ENCODE assay signal across 8 mouse cellular contexts in genomic region chr2:160364128-160364650, GRCm38 (mm10). TPM values are rescaled to one million over a fixed set of nuclear protein-coding genes. Genes with fewer than 3 reads are reported as not detected.
DNase-seq lines count a peak whose midpoint lies in the region; ATAC-seq and TF ChIP-seq lines count a peak whose summit lies in the region.

No protein-coding gene starts in this region.

- no peak for ATAC-seq in lung, embryonic 15.5 days (ENCODE audit: borderline replicate concordance, extremely low read depth, low FRiP score, low TSS enrichment)
- no peak for ATAC-seq in intestine, postnatal 0 days
- ATAC-seq in neural tube, embryonic 15.5 days (ENCODE audit: low FRiP score) = no peak
- ATAC-seq in erythroid progenitor cell, adult 5-6 weeks (replicated peaks; ENCODE audit: low FRiP score, poor library complexity, severe bottlenecking) = no peak

- H3K36me3 ChIP-seq in lung, embryonic 15.5 days = no peaks in the 10 kb centered on the region
- peaks cover 12% of the 10 kb centered on the region; the same call in 1 of the 2 replicates for H3K36me3 ChIP-seq in intestine, postnatal 0 days (ENCODE audit: control insufficient read depth, insufficient read depth)
- H3K36me3 ChIP-seq in neural tube, embryonic 15.5 days = no peaks in the 10 kb centered on the region
- no peaks in the 10 kb centered on the region for H3K36me3 ChIP-seq in thymus, adult 2 months (ENCODE audit: control insufficient read depth, insufficient read depth, low read length)

- WGBS in lung, embryonic 15.5 days = 4% methylated on average over 9 of the region's 9 CpGs
- 10% methylated on average over 9 of the region's 9 CpGs for WGBS in intestine, postnatal 0 days
- 2% methylated on average over 9 of the region's 9 CpGs for WGBS in neural tube, embryonic 15.5 days
- WGBS in thymus, adult 2 months = 6% methylated on average over 9 of the region's 9 CpGs

- peaks cover 30% of the 10 kb centered on the region for H3K4me1 ChIP-seq in lung, embryonic 15.5 days
- H3K4me1 ChIP-seq in embryonic fibroblast, embryonic 13.5 days (ENCODE audit: control insufficient read depth, insufficient read depth, low read length) = no peaks in the 10 kb centered on the region
- H3K4me1 ChIP-seq in intestine, postnatal 0 days (replicated peaks; ENCODE audit: control insufficient read depth, insufficient read depth, low read length) = peaks cover 3% of the 10 kb centered on the region; the same call in 1 of the 2 replicates
- H3K4me1 ChIP-seq in neural tube, embryonic 15.5 days = peaks cover 57% of the 10 kb centered on the region
- H3K4me1 ChIP-seq in thymus, adult 2 months (replicated peaks; ENCODE audit: control insufficient read depth, insufficient read depth, low read length) = peaks cover 18% of the 10 kb centered on the region

- H3K9ac ChIP-seq in lung, embryonic 15.5 days = no peak overlapping the region
- peak overlapping the region; percentile 79 for H3K9ac ChIP-seq in intestine, postnatal 0 days (ENCODE audit: low read depth, low read length)
- H3K9ac ChIP-seq in neural tube, embryonic 15.5 days (replicated peaks) = no peak overlapping the region; the same call in 1 of the 2 replicates

- DNase-seq in lung, adult 18-20 months = no peak
- no peak for DNase-seq in thymus, adult 2 months
- DNase-seq in T-cell, adult 2 months (ENCODE audit: low spot score) = no peak

- H3K4me3 ChIP-seq in lung, embryonic 15.5 days = peak overlapping the region; percentile 52
- H3K4me3 ChIP-seq in embryonic fibroblast, embryonic 13.5 days (ENCODE audit: insufficient read depth, low read length) = 0 out of 2 replicates have a peak overlapping the region, but pooled peaks have one; percentile 6
- H3K4me3 ChIP-seq in intestine, postnatal 0 days (ENCODE audit: low read depth, low read length) = peak overlapping the region; percentile 72
- peak overlapping the region; percentile 57 for H3K4me3 ChIP-seq in neural tube, embryonic 15.5 days (replicated peaks)
- no peak overlapping the region for H3K4me3 ChIP-seq in thymus, adult 2 months (ENCODE audit: control insufficient read depth, insufficient read depth, low read length)

- TF ChIP-seq CTCF in embryonic fibroblast, embryonic 13.5 days (IDR thresholded peaks at IDR 0.05; ENCODE audit: borderline replicate concordance, insufficient read depth, low read length) = no peak
- no peak for TF ChIP-seq CTCF in intestine, postnatal 0 days (IDR thresholded peaks at IDR 0.05; ENCODE audit: low read depth)
- TF ChIP-seq CTCF in thymus, adult 2 months (IDR thresholded peaks at IDR 0.05; ENCODE audit: borderline replicate concordance, control insufficient read depth, extremely low read depth, insufficient read depth, low read length, poor library complexity) = no peak

- H3K9me3 ChIP-seq in lung, embryonic 15.5 days = no peaks in the 10 kb centered on the region
- H3K9me3 ChIP-seq in intestine, postnatal 0 days (ENCODE audit: control insufficient read depth) = no peaks in the 10 kb centered on the region
- no peaks in the 10 kb centered on the region for H3K9me3 ChIP-seq in neural tube, embryonic 15.5 days (replicated peaks)

- no peak overlapping the region for H3K27ac ChIP-seq in lung, embryonic 15.5 days
- no peak overlapping the region for H3K27ac ChIP-seq in embryonic fibroblast, embryonic 13.5 days (ENCODE audit: insufficient read depth, low read length)
- no peak overlapping the region for H3K27ac ChIP-seq in intestine, postnatal 0 days (ENCODE audit: low read depth, low read length)
- H3K27ac ChIP-seq in neural tube, embryonic 15.5 days (replicated peaks) = no peak overlapping the region
- no peak overlapping the region for H3K27ac ChIP-seq in thymus, adult 2 months (ENCODE audit: control insufficient read depth, insufficient read depth, low read length)

- TF ChIP-seq POLR2A in embryonic fibroblast, embryonic 13.5 days (IDR thresholded peaks at IDR 0.05; ENCODE audit: low read depth, low read length) = no peak
- no peak for TF ChIP-seq POLR2A in thymus, adult 2 months (IDR thresholded peaks at IDR 0.05; ENCODE audit: control insufficient read depth, extremely low read depth, insufficient read depth, low read length, poor library complexity)

- H3K4me2 ChIP-seq in lung, embryonic 15.5 days = peak overlapping the region; percentile 97
- H3K4me2 ChIP-seq in intestine, postnatal 0 days (replicated peaks; ENCODE audit: low read depth) = peak overlapping the region; percentile 94
- peak overlapping the region; percentile 98 for H3K4me2 ChIP-seq in neural tube, embryonic 15.5 days

- peaks cover 79% of the 10 kb centered on the region for H3K27me3 ChIP-seq in lung, embryonic 15.5 days
- peaks cover 54% of the 10 kb centered on the region for H3K27me3 ChIP-seq in intestine, postnatal 0 days (replicated peaks; ENCODE audit: control insufficient read depth, insufficient read depth, low read length)
- peaks cover 59% of the 10 kb centered on the region for H3K27me3 ChIP-seq in neural tube, embryonic 15.5 days (replicated peaks)
- H3K27me3 ChIP-seq in thymus, adult 2 months (ENCODE audit: control insufficient read depth, insufficient read depth, low read length) = peaks cover 34% of the 10 kb centered on the region

RNA-seq across cellular contexts. Expression of gene Mafb, which starts 2.7 kb away (rescaled TPM):
- 2.3 and 3.3 TPM in 2 replicates for polyA plus RNA-seq in lung, embryonic 15.5 days (2015; fragmentation: Nextera tagmentation; extraction: Ambion mirVana)
- 2.9 and 12.5 TPM in 2 replicates for polyA plus RNA-seq in embryonic fibroblast, embryonic 13.5 days (2011; ENCODE audit: insufficient read length, low read depth, missing spikeins)
- polyA plus RNA-seq in intestine, postnatal 0 days (2015; fragmentation: Nextera tagmentation; extraction: Ambion mirVana) = 98.5 and 114 TPM in 2 replicates
- polyA plus RNA-seq in neural tube, embryonic 15.5 days (2015; fragmentation: Nextera tagmentation; extraction: Ambion mirVana) = 20.1 and 22.9 TPM in 2 replicates
- 18.3 and 22.3 TPM in 2 replicates for polyA plus RNA-seq in thymus, adult 2 months (2012; rRNA removed)
- 7.6 and 13.4 TPM in 2 replicates for total RNA-seq in erythroid progenitor cell, adult 5-6 weeks (2015; ENCODE audit: low replicate concordance)
- total RNA-seq in erythroid progenitor cell, adult 5-6 weeks (2017; ENCODE audit: low replicate concordance) = 0.30 and 2.3 TPM in 2 replicates

RNA-seq across cellular contexts. Expression of gene Gm826, which starts 30.2 kb away (rescaled TPM):
- polyA plus RNA-seq in lung, embryonic 15.5 days (2015; fragmentation: Nextera tagmentation; extraction: Ambion mirVana) = 0.36 TPM in 2 replicates
- not detected in 2 replicates for polyA plus RNA-seq in embryonic fibroblast, embryonic 13.5 days (2011; ENCODE audit: insufficient read length, low read depth, missing spikeins)
- polyA plus RNA-seq in intestine, postnatal 0 days (2015; fragmentation: Nextera tagmentation; extraction: Ambion mirVana) = 6.2 and 8.2 TPM in 2 replicates
- polyA plus RNA-seq in neural tube, embryonic 15.5 days (2015; fragmentation: Nextera tagmentation; extraction: Ambion mirVana) = 0.42 TPM in 1 of 2 replicates, not detected in the other
- polyA plus RNA-seq in thymus, adult 2 months (2012; rRNA removed) = 0.29 and 0.44 TPM in 2 replicates
- total RNA-seq in erythroid progenitor cell, adult 5-6 weeks (2015; ENCODE audit: low replicate concordance) = not detected in 2 replicates
- not detected in 2 replicates for total RNA-seq in erythroid progenitor cell, adult 5-6 weeks (2017; ENCODE audit: low replicate concordance)
